Mouse (Mus musculus) small intestine, adult 2 months (tissue): ENCODE measurements at regions not wholly inside any gene's neighbourhood (a gene's known extent, or its start where the extent isn't known, plus 50 kb on each side); places are given as distances from the start of the nearest gene placed in this dataset.

Experiments
- CTCF ChIP-seq: fragments of 200-500 bp; IDR thresholded peaks from 2 replicates; pipeline ENCODE4 v1.5.1; 2012; ENCODE audit warnings: low read depth, mild to moderate bottlenecking, control low read depth, inconsistent platforms, low read length, moderate library complexity, mixed read lengths; ENCODE audit not compliant: insufficient replicate concordance, insufficient read length; ENCODE audit errors: extremely low read depth
- POLR2A ChIP-seq: fragments of 200-500 bp; IDR thresholded peaks from 2 replicates; pipeline ENCODE4 v1.6.1; 2012; ENCODE audit warnings: low read depth, mild to moderate bottlenecking, control low read depth, inconsistent platforms, low read length, moderate library complexity

DNA sequence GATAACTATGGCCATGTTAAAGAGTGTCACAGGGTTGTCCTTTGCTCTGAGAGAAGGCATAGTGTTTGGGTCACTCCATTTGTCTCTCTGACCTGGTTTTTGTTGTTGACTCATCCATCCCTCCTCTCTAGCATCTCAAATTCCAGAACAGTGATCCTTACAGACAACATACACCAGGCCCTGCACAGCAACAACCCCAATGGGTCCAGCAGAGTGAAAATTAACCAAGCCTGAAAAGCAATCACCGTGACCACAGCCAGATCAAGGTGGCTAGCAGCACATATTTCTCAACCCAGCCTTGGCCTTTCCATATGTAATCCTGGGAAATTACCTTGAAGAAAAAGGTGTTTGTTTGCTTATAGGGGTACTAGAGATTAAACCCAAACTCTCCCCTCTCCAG is 162.0 kb upstream of the Plekha5 start:
- TF ChIP-seq CTCF (no peak), POLR2A (no peak)
